Mouse (Mus musculus) MEL (cell line): ENCODE measurements around the gene Gm12184. TPM values are rescaled to one million over a fixed set of nuclear protein-coding genes. Genes with fewer than 3 reads are reported as not detected.

Source experiments
- DNase-seq: peaks from one replicate; pipeline ENCODE4 v3.0.0; 2011; ENCODE audit warnings: low read depth, low spot score
- H3K27ac ChIP-seq: 2 replicates; pipeline ENCODE4 v1.5.1; 2012; ENCODE audit warnings: low read depth, mild to moderate bottlenecking, control low read depth, low read length, moderate library complexity; ENCODE audit not compliant: control insufficient read depth
- H3K27me3 ChIP-seq, 2 experiments: fragments of 150-350 bp in 1 of 2; sonication (generic) in 1 of 2; 2 replicates each; pipeline ENCODE4 v1.6.1; 2012; ENCODE audit warnings: low read length in 2 of 2, mild to moderate bottlenecking in 2 of 2, improper control_type of control experiment in 1 of 2, moderate library complexity in 1 of 2; ENCODE audit not compliant: insufficient read depth in 2 of 2, control insufficient read depth in 1 of 2
- H3K36me3 ChIP-seq, 2 experiments: 2 replicates each; pipeline ENCODE4 v1.6.1; 2012 to 2014; ENCODE audit warnings: low read length in 2 of 2, improper control_type of control experiment in 1 of 2, inconsistent platforms in 1 of 2, mild to moderate bottlenecking in 1 of 2; ENCODE audit not compliant: insufficient read depth in 2 of 2, control insufficient read depth in 1 of 2
- H3K4me1 ChIP-seq, 2 experiments: fragments of 150-350 bp in 1 of 2; sonication (generic) in 1 of 2; 2 replicates each; pipeline ENCODE4 v1.6.1; 2012; ENCODE audit warnings: low read length in 2 of 2, improper control_type of control experiment in 1 of 2, mild to moderate bottlenecking in 1 of 2; ENCODE audit not compliant: insufficient read depth in 2 of 2, control insufficient read depth in 1 of 2
- H3K4me3 ChIP-seq, 2 experiments: fragments of 150-350 bp in 1 of 2; sonication (generic) in 1 of 2; 2 replicates each; pipeline ENCODE4 v1.5.1; 2012; ENCODE audit warnings: low read depth in 2 of 2, low read length in 2 of 2, mild to moderate bottlenecking in 2 of 2, moderate library complexity in 2 of 2, control low read depth in 1 of 2, improper control_type of control experiment in 1 of 2; ENCODE audit not compliant: control insufficient read depth in 1 of 2, insufficient read depth in 1 of 2
- H3K79me2 ChIP-seq: 2 replicates; pipeline ENCODE4 v1.6.1; 2012; ENCODE audit warnings: mild to moderate bottlenecking, low read length, moderate library complexity; ENCODE audit not compliant: control insufficient read depth, poor library complexity, insufficient read depth
- H3K9ac ChIP-seq: 2 replicates; pipeline ENCODE4 v1.6.1; 2012; ENCODE audit warnings: low read depth, mild to moderate bottlenecking, control low read depth, low read length, moderate library complexity; ENCODE audit not compliant: control insufficient read depth, poor library complexity, severe bottlenecking
- H3K9me3 ChIP-seq: fragments of 150-350 bp; sonication (generic); replicated peaks from 2 replicates; pipeline ENCODE4 v1.6.1; 2012; ENCODE audit warnings: mild to moderate bottlenecking, low read length, improper control_type of control experiment, moderate library complexity; ENCODE audit not compliant: insufficient read depth
- CHD1 ChIP-seq: IDR thresholded peaks from 2 replicates; pipeline ENCODE4 v1.6.1; 2012; ENCODE audit warnings: low read depth, mild to moderate bottlenecking, inconsistent platforms, low read length, improper control_type of control experiment
- CHD2 ChIP-seq: IDR thresholded peaks from 2 replicates; pipeline ENCODE4 v1.6.1; 2011; ENCODE audit warnings: low read length, improper control_type of control experiment
- CTCF ChIP-seq, 3 experiments: IDR thresholded peaks in 2 of 3; conservative IDR thresholded peaks in 1 of 3; 2 replicates each; pipeline ENCODE4 v1.5.1; 2011 to 2012; ENCODE audit warnings: low read length in 3 of 3, low read depth in 2 of 3, mild to moderate bottlenecking in 2 of 3, improper control_type of control experiment in 1 of 3, inconsistent platforms in 1 of 3, mixed read lengths in 1 of 3, moderate library complexity in 1 of 3; ENCODE audit not compliant: control insufficient read depth in 1 of 3, insufficient read depth in 1 of 3, poor library complexity in 1 of 3, severe bottlenecking in 1 of 3
- ELF1 ChIP-seq: IDR thresholded peaks from 2 replicates; pipeline ENCODE4 v1.6.1; 2014; ENCODE audit warnings: low read depth, mild to moderate bottlenecking, inconsistent platforms, low read length, improper control_type of control experiment, moderate library complexity
- GATA1 ChIP-seq: IDR thresholded peaks from 2 replicates; pipeline ENCODE4 v1.6.1; 2011; ENCODE audit warnings: low read depth, low read length, improper control_type of control experiment
- HCFC1 ChIP-seq: IDR thresholded peaks from 2 replicates; pipeline ENCODE4 v1.6.1; 2012; ENCODE audit warnings: low read depth, mild to moderate bottlenecking, inconsistent platforms, low read length, improper control_type of control experiment, moderate library complexity
- KAT2A ChIP-seq: conservative IDR thresholded peaks from 2 replicates; pipeline ENCODE4 v1.6.1; 2012; ENCODE audit warnings: low read depth, low read length, improper control_type of control experiment, inconsistent platforms
- MAX ChIP-seq: IDR thresholded peaks from 2 replicates; pipeline ENCODE4 v1.6.1; 2011; ENCODE audit warnings: low read length, improper control_type of control experiment
- MAZ ChIP-seq: IDR thresholded peaks from 2 replicates; pipeline ENCODE4 v1.6.1; 2012; ENCODE audit warnings: low read depth, mild to moderate bottlenecking, inconsistent platforms, low read length, improper control_type of control experiment
- MEF2A ChIP-seq: IDR thresholded peaks from 2 replicates; pipeline ENCODE4 v1.6.1; 2014; ENCODE audit warnings: low read depth, mild to moderate bottlenecking, inconsistent platforms, low read length, improper control_type of control experiment; ENCODE audit not compliant: poor library complexity, insufficient replicate concordance, severe bottlenecking; ENCODE audit errors: extremely low read depth
- MXI1 ChIP-seq: IDR thresholded peaks from 2 replicates; pipeline ENCODE4 v1.6.1; 2011; ENCODE audit warnings: mild to moderate bottlenecking, low read depth, low read length, improper control_type of control experiment
- MYB ChIP-seq: IDR thresholded peaks from 2 replicates; pipeline ENCODE4 v1.6.1; 2011; ENCODE audit warnings: mild to moderate bottlenecking, low read depth, low read length, improper control_type of control experiment
- POLR2AphosphoS2 ChIP-seq: IDR thresholded peaks from 2 replicates; pipeline ENCODE4 v1.6.1; 2011; ENCODE audit warnings: low read length, improper control_type of control experiment
- RAD21 ChIP-seq: IDR thresholded peaks from 2 replicates; pipeline ENCODE4 v1.6.1; 2011; ENCODE audit warnings: mild to moderate bottlenecking, low read depth, low read length, improper control_type of control experiment
- SIN3A ChIP-seq: IDR thresholded peaks from 2 replicates; pipeline ENCODE4 v1.6.1; 2012; ENCODE audit warnings: low read length, improper control_type of control experiment, inconsistent platforms
- SMC3 ChIP-seq: IDR thresholded peaks from 2 replicates; pipeline ENCODE4 v1.6.1; 2011; ENCODE audit warnings: low read depth, low read length, improper control_type of control experiment
- TAL1 ChIP-seq: IDR thresholded peaks from 2 replicates; pipeline ENCODE4 v1.6.1; 2012; ENCODE audit warnings: mild to moderate bottlenecking, inconsistent platforms, low read length, moderate library complexity, mixed read lengths
- TBP ChIP-seq: IDR thresholded peaks from 2 replicates; pipeline ENCODE4 v1.8.0; 2011; ENCODE audit warnings: low read depth, low read length, improper control_type of control experiment
- TCF12 ChIP-seq: IDR thresholded peaks from 2 replicates; pipeline ENCODE4 v1.6.1; 2014; ENCODE audit warnings: low read depth, mild to moderate bottlenecking, inconsistent platforms, low read length, improper control_type of control experiment, moderate library complexity
- USF1 ChIP-seq: IDR thresholded peaks from 2 replicates; pipeline ENCODE4 v1.6.1; 2014; ENCODE audit warnings: low read depth, mild to moderate bottlenecking, inconsistent platforms, low read length, improper control_type of control experiment, moderate library complexity
- ZKSCAN1 ChIP-seq: IDR thresholded peaks from 2 replicates; pipeline ENCODE4 v1.6.1; 2012; ENCODE audit warnings: low read depth, mild to moderate bottlenecking, inconsistent platforms, low read length, improper control_type of control experiment, moderate library complexity
- ZNF384 ChIP-seq: IDR thresholded peaks from 2 replicates; pipeline ENCODE4 v1.6.1; 2012; ENCODE audit warnings: low read depth, mild to moderate bottlenecking, inconsistent platforms, low read length, improper control_type of control experiment
- polyA plus RNA-seq, 2 experiments: library from polyadenylated mRNA; stranded (reverse) in 1 of 2; unstranded in 1 of 2; fragments of >175 nt in 1 of 2; fragments of >200 nt in 1 of 2; gene quantifications; 2 replicates each; pipeline versions ENCODE4 v1.2.1 to v1.2.4; 2012; ENCODE audit warnings: low replicate concordance in 2 of 2, low read depth in 1 of 2; ENCODE audit not compliant: insufficient read length in 2 of 2, insufficient read depth in 1 of 2, missing spikeins in 1 of 2
- total RNA-seq: library from RNA; depleted of rRNA; stranded (reverse); fragments of 300-350 nt; gene quantifications from 2 replicates; pipeline ENCODE4 v1.2.3, GENCODE M21; 2012

Gm12184 gene
- total and polyA plus RNA-seq, 3 experiments, result 10.9 to 15.3 TPM; not detected in 1

GRCm38 (mm10) chr11:48836990-48837309, 10.5 kb upstream of the Gm12184 start:
- Histone ChIP-seq H3K36me3 (peaks cover 0 to 14% of the 10 kb centered on the region in 2 experiments; a peak in 2 of 4 replicates), H3K9ac (peak overlapping the region; percentile 82), H3K79me2 (no peaks in the 10 kb centered on the region; the same call in 1 of the 2 replicates), H3K9me3 (no peaks in the 10 kb centered on the region), H3K4me3 (peak overlapping the region; percentile 87 to 93), H3K4me1 (peaks cover 0 to 30% of the 10 kb centered on the region in 2 experiments; a peak in 2 of 4 replicates), H3K27me3 (no peaks in the 10 kb centered on the region), H3K27ac (no peak overlapping the region)
- DNase-seq, result no peak
- TF ChIP-seq MEF2A (no peak), TBP (no peak), SIN3A (no peak), MXI1 (no peak), CTCF (IDR thresholded peaks at IDR 0.05 in 2 of 3, conservative IDR thresholded peaks at IDR 0.05 in 1 of 3; ENCODE audit: control insufficient read depth in 1 of 3, insufficient read depth in 1 of 3, low read depth in 2 of 3, low read length in 3 of 3, poor library complexity in 1 of 3, severe bottlenecking in 1 of 3) (no peak), GATA1 (no peak), CHD2 (no peak)

- peaks cover 0 to 30% of the 10 kb centered on the region in 2 experiments; a peak in 2 of 4 replicates for H3K4me1 ChIP-seq
- DNase-seq, result no peak
- H3K79me2 ChIP-seq, result no peaks in the 10 kb centered on the region; the same call in 1 of the 2 replicates
- TF ChIP-seq ZNF384 (0 out of 2 replicates have a peak, but pooled peaks have one; percentile 27), RAD21 (no peak), TBP (peak; percentile 45; the same call in 1 of the 2 replicates)
- no peaks in the 10 kb centered on the region for H3K9me3 ChIP-seq
- no peaks in the 10 kb centered on the region for H3K27me3 ChIP-seq
- no peak overlapping the region for H3K4me3 ChIP-seq
- H3K27ac ChIP-seq, result no peak overlapping the region
- no peak overlapping the region for H3K9ac ChIP-seq
- H3K36me3 ChIP-seq, result peaks cover 0 to 14% of the 10 kb centered on the region in 2 experiments; a peak in 2 of 4 replicates
Observed at GRCm38 (mm10) chr11:48835923-48836322, 9.5 kb upstream of the Gm12184 start.

GRCm38 (mm10) chr11:48833731-48834639, 7.5 kb upstream of the Gm12184 start:
- peak; percentile 92 for DNase-seq
- peak overlapping the region; percentile 57 to 66 for H3K4me3 ChIP-seq
- H3K4me1 ChIP-seq, result peaks cover 0 to 35% of the 10 kb centered on the region in 2 experiments; a peak in 2 of 4 replicates
- H3K36me3 ChIP-seq, result peaks cover 0 to 14% of the 10 kb centered on the region in 2 experiments; a peak in 2 of 4 replicates
- peak overlapping the region; percentile 54 for H3K27ac ChIP-seq
- H3K9me3 ChIP-seq, result no peaks in the 10 kb centered on the region
- no peaks in the 10 kb centered on the region; the same call in 1 of the 2 replicates for H3K79me2 ChIP-seq
- H3K9ac ChIP-seq, result peak overlapping the region; percentile 70
- no peaks in the 10 kb centered on the region for H3K27me3 ChIP-seq
- TF ChIP-seq POLR2AphosphoS2 (no peak), MAZ (no peak), MYB (no peak), USF1 (no peak), CHD1 (no peak), TCF12 (no peak), ELF1 (peak; percentile 92), SIN3A (peak; percentile 47), ZNF384 (peak; percentile 75), ZKSCAN1 (no peak), TAL1 (0 out of 2 replicates have a peak, but pooled peaks have one; percentile 13), HCFC1 (0 out of 2 replicates have a peak, but pooled peaks have one; percentile 40), TBP (peak; percentile 99), SMC3 (no peak), KAT2A (peak; percentile 57), MAX (no peak), CTCF (IDR thresholded peaks at IDR 0.05 in 2 of 3, conservative IDR thresholded peaks at IDR 0.05 in 1 of 3; ENCODE audit: control insufficient read depth in 1 of 3, insufficient read depth in 1 of 3, low read depth in 2 of 3, low read length in 3 of 3, poor library complexity in 1 of 3, severe bottlenecking in 1 of 3) (0 out of 6 replicates have a peak, but pooled peaks of 1 of the 3 experiments have one; percentile 7)
